Mouse (Mus musculus): ENCODE measurements around the gene Jam3.

GRCm38 (mm10) chr9:27164957-27165356 is 9.7 kb upstream of the Jam3 start:
- no peak for TF ChIP-seq CTCF (IDR thresholded peaks at IDR 0.05; ENCODE audit: low read depth, low read length)
- no peak for TF ChIP-seq POLR2A (IDR thresholded peaks at IDR 0.05; ENCODE audit: extremely low read depth, insufficient read depth, low read length)
